Mouse (Mus musculus): ENCODE data around the gene Yjefn3. TPM values are rescaled to one million over a fixed set of nuclear protein-coding genes. Genes with fewer than 3 reads are reported as not detected.

The Yjefn3 gene
- polyA plus RNA-seq, 1 experiment from 2014 or later, result 5.1 TPM

DNA sequence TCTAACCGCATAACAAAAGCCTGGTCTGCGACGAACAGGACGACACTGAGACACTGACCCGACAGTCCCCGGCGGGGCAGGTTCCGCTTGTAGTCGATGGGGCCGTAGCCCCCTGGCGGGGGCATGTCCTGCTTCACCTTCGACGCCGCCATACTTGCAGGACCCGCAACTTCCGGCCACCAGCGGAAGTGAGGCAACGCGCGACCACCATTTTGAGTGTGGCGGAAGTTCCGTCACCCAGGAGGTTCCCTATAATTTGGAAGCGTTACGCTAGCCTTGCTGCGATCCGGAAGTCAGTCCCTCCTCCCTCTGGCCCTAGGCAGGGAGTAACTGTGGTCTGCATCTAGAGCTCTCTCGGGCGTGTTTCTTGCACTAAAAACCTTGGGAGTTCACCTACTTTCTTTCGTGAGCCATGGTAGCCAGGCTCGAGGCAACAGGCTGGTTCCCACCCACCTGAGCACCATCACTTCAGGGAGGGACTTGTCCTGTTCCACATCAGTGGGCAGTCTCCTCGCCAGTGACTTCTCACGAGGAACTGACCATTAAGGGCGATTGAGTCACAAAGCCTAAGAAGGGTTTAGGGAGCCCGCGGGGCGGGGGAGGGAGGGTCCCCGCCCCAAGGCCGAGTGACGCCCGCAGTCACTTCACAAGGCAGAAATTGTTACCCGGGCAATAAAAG, 889 bp downstream of the Yjefn3 start:
- peak overlapping the region; percentile 97 for H3K27ac ChIP-seq
- peak; percentile 99 for DNase-seq (ENCODE audit: extremely low spot score, low spot score)
- no peaks in the 10 kb centered on the region for H3K27me3 ChIP-seq (ENCODE audit: poor library complexity, severe bottlenecking)
- peaks cover 72% of the 10 kb centered on the region for H3K4me1 ChIP-seq
- no peaks in the 10 kb centered on the region for H3K9me3 ChIP-seq
- WGBS, result 2% methylated on average over 41 of the region's 41 CpGs
- H3K36me3 ChIP-seq (replicated peaks), result peaks cover 33% of the 10 kb centered on the region
- H3K4me3 ChIP-seq, result peak overlapping the region; percentile 81

- Histone ChIP-seq H3K36me3 (replicated peaks) (peaks cover 40% of the 10 kb centered on the region), H3K9me3 (no peaks in the 10 kb centered on the region), H3K4me3 (peak overlapping the region; percentile 81), H3K27me3 (ENCODE audit: poor library complexity, severe bottlenecking) (no peaks in the 10 kb centered on the region), H3K27ac (peak overlapping the region; percentile 97), H3K4me1 (peaks cover 77% of the 10 kb centered on the region)
- 24% methylated on average over 12 of the region's 12 CpGs for WGBS
- DNase-seq (ENCODE audit: extremely low spot score, low spot score), result no peak
Measured at GRCm38 (mm10) chr8:69900895-69901451, 1.5 kb downstream of the Yjefn3 start.

GRCm38 (mm10) chr8:69899876-69900275, 2.6 kb downstream of the Yjefn3 start:
- WGBS, result 95% methylated on average over 2 of the region's 2 CpGs
- Histone ChIP-seq H3K27me3 (ENCODE audit: poor library complexity, severe bottlenecking) (no peaks in the 10 kb centered on the region), H3K4me3 (peak overlapping the region; percentile 81)

DNA sequence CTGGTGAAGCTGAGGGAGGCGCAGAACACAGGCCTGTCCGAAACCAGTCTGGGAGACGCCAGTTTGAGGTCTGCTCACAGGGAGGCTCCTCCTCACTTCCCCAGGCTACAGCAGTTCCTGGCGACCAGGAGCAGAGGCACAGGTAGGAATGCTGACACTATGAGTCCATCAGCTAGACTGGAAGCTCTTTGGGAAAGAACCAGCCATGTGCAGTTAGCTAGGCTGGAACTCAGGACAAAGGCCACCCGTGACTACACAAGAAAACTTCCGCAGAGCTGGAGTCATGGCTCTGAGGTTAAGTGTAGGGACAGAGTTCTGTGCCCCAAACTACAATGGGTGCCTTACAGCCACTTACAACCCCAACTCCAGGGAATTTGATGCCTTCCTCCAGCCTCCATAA, 4.7 kb downstream of the Yjefn3 start:
- H3K4me3 ChIP-seq, result no peak overlapping the region
- DNase-seq (ENCODE audit: extremely low spot score, low spot score), result no peak
- H3K4me1 ChIP-seq, result peaks cover 90% of the 10 kb centered on the region
- H3K9me3 ChIP-seq, result no peaks in the 10 kb centered on the region
- peaks cover 68% of the 10 kb centered on the region for H3K36me3 ChIP-seq (replicated peaks)
- no peaks in the 10 kb centered on the region for H3K27me3 ChIP-seq (ENCODE audit: poor library complexity, severe bottlenecking)
- H3K27ac ChIP-seq, result no peak overlapping the region
- 87% methylated on average over 6 of the region's 6 CpGs for WGBS

More at GRCm38 (mm10) chr8:69899876-69900275, 2.6 kb downstream of the Yjefn3 start:
- Histone ChIP-seq H3K4me1 (peaks cover 88% of the 10 kb centered on the region), H3K27ac (no peak overlapping the region), H3K9me3 (no peaks in the 10 kb centered on the region), H3K36me3 (replicated peaks) (peaks cover 49% of the 10 kb centered on the region)
- no peak for DNase-seq (ENCODE audit: extremely low spot score, low spot score)

DNA sequence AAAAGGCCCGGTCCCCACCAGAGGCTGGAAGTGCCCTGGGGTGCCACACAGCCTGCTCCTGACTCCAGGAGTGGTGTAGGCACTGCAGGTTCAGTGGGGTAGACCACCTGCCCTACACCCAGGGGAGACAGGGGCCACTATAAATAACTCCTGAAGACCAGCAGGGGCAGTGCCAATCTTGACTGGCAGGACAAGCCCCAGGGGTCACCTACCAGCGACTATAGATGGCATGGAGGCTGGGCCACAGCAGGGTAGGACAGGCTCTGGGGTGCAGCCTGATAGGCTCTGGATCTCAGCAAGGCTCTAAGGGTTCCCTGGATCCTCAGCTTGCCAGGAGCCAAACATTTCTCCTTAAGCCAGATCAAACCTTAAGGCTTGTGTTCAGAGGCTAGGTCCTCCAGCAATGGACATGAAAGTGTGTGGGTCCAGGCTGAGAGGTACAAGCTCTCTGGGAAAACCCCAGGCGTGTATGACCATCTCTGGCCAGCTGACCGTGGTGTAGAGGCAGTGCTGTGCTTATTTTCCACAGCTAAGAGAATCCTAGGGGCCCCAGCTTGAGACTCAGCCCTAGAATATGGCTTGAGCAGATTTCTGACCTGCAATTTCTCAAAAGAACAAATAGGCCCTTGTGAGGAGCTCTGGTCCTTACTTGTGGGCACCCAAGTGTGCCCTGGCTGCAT, 6.6 kb downstream of the Yjefn3 start:
- Histone ChIP-seq H3K27ac (no peak overlapping the region), H3K4me1 (peaks cover 93% of the 10 kb centered on the region), H3K36me3 (replicated peaks) (peaks cover 78% of the 10 kb centered on the region), H3K27me3 (ENCODE audit: poor library complexity, severe bottlenecking) (peaks cover 19% of the 10 kb centered on the region), H3K9me3 (no peaks in the 10 kb centered on the region), H3K4me3 (no peak overlapping the region)
- no peak for DNase-seq (ENCODE audit: extremely low spot score, low spot score)
- WGBS, result 77% methylated on average over 4 of the region's 4 CpGs

- Histone ChIP-seq H3K27me3 (ENCODE audit: poor library complexity, severe bottlenecking) (peaks cover 29% of the 10 kb centered on the region), H3K4me1 (peaks cover 87% of the 10 kb centered on the region), H3K27ac (no peak overlapping the region), H3K36me3 (replicated peaks) (peaks cover 76% of the 10 kb centered on the region), H3K9me3 (no peaks in the 10 kb centered on the region), H3K4me3 (no peak overlapping the region)
- WGBS, result 58% methylated on average over 6 of the region's 6 CpGs
- DNase-seq (ENCODE audit: extremely low spot score, low spot score), result no peak
Measured at GRCm38 (mm10) chr8:69894836-69895332, 7.6 kb downstream of the Yjefn3 start.

DNA sequence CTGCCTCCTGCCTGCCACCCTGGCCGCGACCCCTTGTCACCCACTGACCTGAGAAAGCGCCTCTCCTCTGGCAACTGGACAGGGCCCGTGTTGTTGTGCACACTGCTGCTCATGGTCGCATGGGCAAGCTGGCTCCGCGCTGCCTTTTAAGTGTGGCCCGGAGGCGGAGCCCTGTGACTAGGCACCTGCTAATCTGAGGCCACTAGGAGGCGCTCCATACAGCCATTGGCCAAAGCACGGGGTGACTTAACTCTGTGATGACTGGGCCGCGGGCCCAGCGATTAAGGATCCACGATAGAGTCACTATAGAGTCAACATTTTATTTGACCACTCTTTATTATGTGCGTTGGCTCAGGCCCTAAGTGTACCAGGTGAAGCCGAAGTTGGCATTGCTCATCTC, 8.6 kb downstream of the Yjefn3 start:
- Histone ChIP-seq H3K36me3 (replicated peaks) (peaks cover 66% of the 10 kb centered on the region), H3K27ac (0 out of 2 replicates have a peak overlapping the region, but pooled peaks have one; percentile 18), H3K4me1 (peaks cover 86% of the 10 kb centered on the region), H3K27me3 (ENCODE audit: poor library complexity, severe bottlenecking) (peaks cover 39% of the 10 kb centered on the region), H3K4me3 (peak overlapping the region; percentile 2; the same call in 1 of the 2 replicates), H3K9me3 (no peaks in the 10 kb centered on the region)
- 28% methylated on average over 17 of the region's 17 CpGs for WGBS
- peak; percentile 70 for DNase-seq (ENCODE audit: extremely low spot score, low spot score)

GRCm38 (mm10) chr8:69890813-69891241, 11.7 kb downstream of the Yjefn3 start:
- Histone ChIP-seq H3K4me3 (peak overlapping the region; percentile 4; the same call in 1 of the 2 replicates), H3K4me1 (peaks cover 90% of the 10 kb centered on the region), H3K27ac (no peak overlapping the region), H3K27me3 (ENCODE audit: poor library complexity, severe bottlenecking) (peaks cover 70% of the 10 kb centered on the region), H3K36me3 (replicated peaks) (peaks cover 37% of the 10 kb centered on the region), H3K9me3 (no peaks in the 10 kb centered on the region)
- DNase-seq (ENCODE audit: extremely low spot score, low spot score), result peak; percentile 67
- 42% methylated on average over 19 of the region's 19 CpGs for WGBS

DNA sequence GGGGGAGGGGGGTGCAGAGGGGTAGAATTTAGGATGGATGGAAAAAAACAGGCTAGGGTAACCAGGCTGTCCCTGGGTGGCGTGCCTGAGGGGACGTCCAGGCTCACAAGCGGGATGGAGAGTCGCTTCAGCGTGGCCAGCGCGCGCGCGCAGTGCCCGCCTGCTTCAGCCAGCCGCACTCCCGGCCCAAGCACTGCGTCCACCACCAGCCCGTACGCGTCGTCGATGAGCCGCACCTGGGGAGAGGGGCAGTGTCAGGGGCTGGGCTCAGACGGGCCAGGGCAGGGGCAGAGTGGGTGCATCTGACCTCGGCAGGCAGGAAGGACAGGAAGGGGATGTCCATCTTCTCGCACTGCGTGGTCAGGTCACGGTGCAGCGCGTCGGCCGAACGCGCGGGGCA, 13.6 kb downstream of the Yjefn3 start:
- peak overlapping the region; percentile 34 for H3K4me3 ChIP-seq
- H3K9me3 ChIP-seq, result no peaks in the 10 kb centered on the region
- peaks cover 21% of the 10 kb centered on the region for H3K36me3 ChIP-seq (replicated peaks)
- H3K27ac ChIP-seq, result no peak overlapping the region
- peaks cover 76% of the 10 kb centered on the region for H3K4me1 ChIP-seq
- peaks cover 89% of the 10 kb centered on the region for H3K27me3 ChIP-seq (ENCODE audit: poor library complexity, severe bottlenecking)
- no peak for DNase-seq (ENCODE audit: extremely low spot score, low spot score)
- WGBS, result 4% methylated on average over 32 of the region's 32 CpGs

DNA sequence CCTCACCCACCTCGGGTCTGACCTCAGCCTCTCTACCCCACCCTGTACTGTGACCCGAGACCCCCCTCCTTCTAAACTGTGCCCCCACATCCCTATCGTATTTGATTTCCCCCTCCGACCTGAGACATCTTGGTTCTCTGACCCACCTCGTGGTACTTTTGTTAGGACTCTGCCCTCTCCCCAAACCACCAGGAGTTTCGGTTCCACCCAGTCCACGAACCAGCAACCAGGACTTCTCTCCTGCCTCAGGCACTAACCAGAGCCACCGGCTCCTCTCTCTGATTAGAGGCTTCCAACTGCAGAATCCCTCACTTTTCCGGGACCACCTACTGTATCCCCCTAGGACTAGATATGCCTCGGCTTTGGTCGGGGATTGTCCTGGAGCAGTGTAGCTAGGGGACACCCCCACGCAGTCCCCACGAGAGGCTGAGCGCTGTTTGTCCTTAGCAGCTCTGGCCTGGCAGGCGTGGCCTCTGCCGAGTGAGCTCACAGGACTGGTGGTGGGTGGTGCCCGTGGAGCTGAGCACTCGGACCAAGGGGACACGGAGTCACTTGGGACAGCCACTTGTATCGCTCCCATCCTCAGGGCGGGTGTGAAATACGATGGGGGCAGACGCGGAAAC, 14.2 kb downstream of the Yjefn3 start:
- Histone ChIP-seq H3K27me3 (ENCODE audit: poor library complexity, severe bottlenecking) (peaks cover 94% of the 10 kb centered on the region), H3K36me3 (replicated peaks) (peaks cover 16% of the 10 kb centered on the region), H3K27ac (no peak overlapping the region), H3K4me1 (peaks cover 71% of the 10 kb centered on the region), H3K4me3 (peak overlapping the region; percentile 41), H3K9me3 (no peaks in the 10 kb centered on the region)
- DNase-seq (ENCODE audit: extremely low spot score, low spot score), result no peak
- WGBS, result 8% methylated on average over 24 of the region's 24 CpGs

GRCm38 (mm10) chr8:69887289-69888243, 14.9 kb downstream of the Yjefn3 start, which contains the start of gene Cilp2:
Gene Cilp2, minus strand, starts transcription at chr8:69887687.
- Histone ChIP-seq H3K9me3 (no peaks in the 10 kb centered on the region), H3K36me3 (replicated peaks) (peaks cover 8% of the 10 kb centered on the region), H3K4me1 (peaks cover 69% of the 10 kb centered on the region), H3K4me3 (peak within 1 kb of the TSS; percentile 41), H3K27me3 (ENCODE audit: poor library complexity, severe bottlenecking) (peaks cover 100% of the 10 kb centered on the region), H3K27ac (no peak within 1 kb of the TSS)
- WGBS, result under 1% methylated on average over 60 of the region's 60 CpGs
- DNase-seq (ENCODE audit: extremely low spot score, low spot score), result no peak
